Mouse (Mus musculus) myocyte (in vitro differentiated cells): ENCODE measurements around the gene Arhgef40. TPM values are rescaled to one million over a fixed set of nuclear protein-coding genes. Genes with fewer than 3 reads are reported as not detected.
A peak's percentile ranks its signal among the peaks of the same experiment; 100 is the strongest.

ENCODE experiments used
- H3K27me3 ChIP-seq: one replicate; pipeline ENCODE4 v1.6.1; 2011; ENCODE audit not compliant: control insufficient read depth, insufficient read depth, insufficient read length
- H3K36me3 ChIP-seq: one replicate; pipeline ENCODE4 v1.6.1; 2011; ENCODE audit not compliant: control insufficient read depth, insufficient read depth
- H3K4me2 ChIP-seq: one replicate; pipeline ENCODE4 v1.6.1; 2011; ENCODE audit warnings: low read depth, control low read depth
- H3K4me3 ChIP-seq: one replicate; pipeline ENCODE4 v1.5.1; 2011; ENCODE audit warnings: mild to moderate bottlenecking, control low read depth, moderate library complexity
- H3K79me2 ChIP-seq: one replicate; pipeline ENCODE4 v1.6.1; 2011; ENCODE audit not compliant: control insufficient read depth, insufficient read depth
- H3ac ChIP-seq: one replicate; pipeline ENCODE4 v1.6.1; 2011; ENCODE audit not compliant: control insufficient read depth, insufficient read length
- CEBPB ChIP-seq: IDR thresholded peaks from 2 replicates; pipeline ENCODE4 v1.6.1; 2011; ENCODE audit warnings: mild to moderate bottlenecking, moderate library complexity; ENCODE audit not compliant: poor library complexity, insufficient read depth, severe bottlenecking
- E2F4 ChIP-seq: IDR thresholded peaks from one replicate; pipeline ENCODE4 v1.6.1; 2011; ENCODE audit warnings: mild to moderate bottlenecking, control low read depth, moderate library complexity; ENCODE audit not compliant: insufficient read depth
- MAX ChIP-seq: IDR thresholded peaks from one replicate; pipeline ENCODE4 v1.6.1; 2011; ENCODE audit warnings: low read depth, mild to moderate bottlenecking, control low read depth
- MYOD1 ChIP-seq, 3 experiments: IDR thresholded peaks; one replicate each; pipeline ENCODE4 v1.6.1; 2011; ENCODE audit warnings: control low read depth in 2 of 3, low read depth in 2 of 3, mild to moderate bottlenecking in 2 of 3, moderate library complexity in 1 of 3; ENCODE audit not compliant: insufficient read length in 2 of 3, control insufficient read depth in 1 of 3
- MYOG ChIP-seq, 3 experiments: IDR thresholded peaks; one replicate each; pipeline ENCODE4 v1.6.1; 2011; ENCODE audit warnings: control low read depth in 2 of 3, low read depth in 2 of 3, mild to moderate bottlenecking in 2 of 3; ENCODE audit not compliant: insufficient read length in 2 of 3, control insufficient read depth in 1 of 3, insufficient read depth in 1 of 3
- POLR2A ChIP-seq: IDR thresholded peaks from one replicate; pipeline ENCODE4 v1.6.1; 2011; ENCODE audit warnings: low read depth, mild to moderate bottlenecking, control low read depth, moderate library complexity; ENCODE audit not compliant: insufficient read length
- POLR2AphosphoS2 ChIP-seq: IDR thresholded peaks from one replicate; pipeline ENCODE4 v1.6.1; 2011; ENCODE audit warnings: low read depth, control low read depth; ENCODE audit not compliant: insufficient read length
- REST ChIP-seq: IDR thresholded peaks from one replicate; pipeline ENCODE4 v1.6.1; 2011; ENCODE audit warnings: mild to moderate bottlenecking, control low read depth, moderate library complexity; ENCODE audit not compliant: insufficient read depth, insufficient read length
- SRF ChIP-seq: IDR thresholded peaks from one replicate; pipeline ENCODE4 v1.6.1; 2011; ENCODE audit warnings: low read depth; ENCODE audit not compliant: control insufficient read depth, insufficient read length
- TCF12 ChIP-seq: IDR thresholded peaks from one replicate; pipeline ENCODE4 v1.6.1; 2011; ENCODE audit warnings: mild to moderate bottlenecking, control low read depth; ENCODE audit not compliant: poor library complexity, insufficient read depth, severe bottlenecking
- TCF3 ChIP-seq: IDR thresholded peaks from one replicate; pipeline ENCODE4 v1.6.1; 2011; ENCODE audit warnings: low read depth, control low read depth; ENCODE audit not compliant: insufficient read length
- USF1 ChIP-seq: IDR thresholded peaks from one replicate; pipeline ENCODE4 v1.6.1; 2011; ENCODE audit warnings: low read depth, mild to moderate bottlenecking, control low read depth, moderate library complexity
- polyA plus RNA-seq: library from polyadenylated mRNA; unstranded; fragments of >200 nt; fragmentation: generic; extraction: Trizol; gene quantifications from one replicate; pipeline ENCODE4 v1.2.1, GENCODE M21; 2012; ENCODE audit warnings: missing spikeins

Arhgef40 gene
- polyA plus RNA-seq, 1 experiment, result 35.0 TPM

DNA sequence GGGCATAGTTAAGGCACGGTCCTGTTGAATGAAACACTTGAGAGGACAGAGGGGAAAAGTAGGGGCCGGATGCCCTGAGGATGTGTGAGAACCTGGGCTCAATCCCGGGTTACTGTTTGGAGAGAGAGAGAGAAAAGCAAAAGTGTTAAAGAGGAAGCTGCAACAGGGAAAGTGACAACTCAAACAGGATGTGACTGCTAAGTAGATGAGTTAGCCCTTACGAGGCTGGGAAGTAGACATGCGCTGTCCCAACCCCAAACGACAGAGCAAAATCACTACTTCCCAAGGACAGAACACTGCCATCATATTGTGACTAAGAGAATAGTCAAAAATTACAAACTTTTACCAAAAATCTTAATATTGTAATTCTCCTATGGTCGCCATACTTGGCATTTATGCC lies 42.3 kb upstream of the Arhgef40 start:
- Histone ChIP-seq H3K27me3 (no peaks in the 10 kb centered on the region), H3K79me2 (no peaks in the 10 kb centered on the region), H3K4me3 (no peak overlapping the region)

DNA sequence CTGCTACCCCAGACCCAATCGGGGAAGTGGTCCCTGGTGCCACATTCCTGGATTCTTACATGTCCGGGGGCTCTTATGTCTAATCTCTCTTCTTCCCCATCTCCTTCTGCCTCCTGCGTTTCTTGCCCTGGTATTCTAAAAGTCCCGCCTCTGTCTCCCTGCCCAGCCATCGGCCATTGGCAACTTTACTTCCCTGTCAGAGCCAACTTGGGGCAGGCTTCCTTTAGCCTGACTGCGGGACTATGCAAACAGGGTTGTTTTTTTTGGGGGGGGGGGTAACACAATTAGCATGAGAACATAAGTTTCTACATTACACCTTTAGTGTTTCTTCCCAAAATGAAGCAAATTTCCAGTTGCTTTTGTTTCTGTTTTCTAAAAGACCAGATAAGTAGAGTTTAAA lies 41.2 kb upstream of the Arhgef40 start:
- no peak overlapping the region for H3K4me2 ChIP-seq
- TF ChIP-seq SRF (no peak), USF1 (no peak)

More for the DNA sequence above, 42.3 kb upstream of the Arhgef40 start:
- TF ChIP-seq REST, result no peak
- TF ChIP-seq MYOD1 (IDR thresholded peaks at IDR 0.05; ENCODE audit: control insufficient read depth in 1 of 3, insufficient read length in 2 of 3, low read depth in 2 of 3), result no peak
- TF ChIP-seq SRF, result no peak
- TF ChIP-seq USF1, result no peak
- no peak for TF ChIP-seq MYOG (IDR thresholded peaks at IDR 0.05; ENCODE audit: control insufficient read depth in 1 of 3, insufficient read depth in 1 of 3, insufficient read length in 2 of 3, low read depth in 2 of 3)
- no peak for TF ChIP-seq TCF3
- TF ChIP-seq MAX, result no peak
- no peak for TF ChIP-seq E2F4
- TF ChIP-seq POLR2AphosphoS2, result no peak
- TF ChIP-seq POLR2A, result no peak
- TF ChIP-seq CEBPB, result no peak
- TF ChIP-seq TCF12, result no peak
- no peaks in the 10 kb centered on the region for H3K36me3 ChIP-seq
- no peak overlapping the region for H3ac ChIP-seq
- H3K4me2 ChIP-seq, result no peak overlapping the region

DNA sequence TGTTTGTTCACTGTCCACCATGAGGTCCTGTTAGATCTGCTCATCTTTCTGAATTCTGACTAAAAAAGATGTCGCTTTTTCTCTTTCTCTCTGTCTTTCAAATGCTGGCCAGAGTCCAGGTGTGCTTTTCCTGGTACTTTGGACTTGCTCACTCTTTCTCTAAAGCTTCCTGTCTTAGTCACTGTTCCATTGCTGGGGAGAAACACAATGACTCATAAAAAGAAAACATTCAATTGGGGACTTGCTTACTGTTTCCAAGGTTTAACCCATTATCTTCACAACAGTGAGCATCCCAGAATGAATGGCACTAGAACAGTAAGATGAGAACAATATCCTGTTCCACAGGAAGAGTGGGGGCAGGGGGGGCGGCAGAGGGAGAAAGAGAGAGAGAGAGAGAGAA lies 24.2 kb upstream of the Arhgef40 start:
- TF ChIP-seq MYOD1 (IDR thresholded peaks at IDR 0.05; ENCODE audit: control insufficient read depth in 1 of 3, insufficient read length in 2 of 3, low read depth in 2 of 3) (no peak), POLR2AphosphoS2 (no peak), POLR2A (no peak)
- H3ac ChIP-seq, result no peak overlapping the region
- H3K79me2 ChIP-seq, result no peaks in the 10 kb centered on the region

More for the DNA sequence above, 41.2 kb upstream of the Arhgef40 start:
- Histone ChIP-seq H3K27me3 (no peaks in the 10 kb centered on the region), H3K79me2 (no peaks in the 10 kb centered on the region), H3K4me3 (no peak overlapping the region), H3ac (no peak overlapping the region), H3K36me3 (no peaks in the 10 kb centered on the region)

DNA sequence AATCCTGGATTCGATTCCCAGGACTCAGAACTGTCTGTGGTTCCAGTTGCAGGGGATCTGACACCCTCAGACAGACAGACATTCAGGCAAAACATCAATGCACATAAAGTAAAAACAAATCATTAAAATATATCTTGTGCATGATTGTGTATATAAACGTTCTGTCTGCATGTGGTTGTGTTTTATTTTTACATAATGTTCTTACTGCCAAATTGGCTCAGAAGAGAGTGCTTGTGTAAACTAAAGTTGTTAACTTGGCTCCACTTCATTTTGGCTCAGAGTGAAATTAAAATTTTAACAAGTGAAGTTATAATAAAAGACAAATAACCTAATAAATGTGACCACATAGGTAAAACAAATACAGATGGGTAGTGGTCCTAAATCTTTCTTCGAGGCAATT lies 17.1 kb upstream of the Arhgef40 start:
- no peak for TF ChIP-seq USF1
- no peaks in the 10 kb centered on the region for H3K27me3 ChIP-seq
- no peaks in the 10 kb centered on the region for H3K36me3 ChIP-seq
- no peak overlapping the region for H3K4me3 ChIP-seq
- H3K79me2 ChIP-seq, result no peaks in the 10 kb centered on the region
- H3ac ChIP-seq, result no peak overlapping the region
- no peak overlapping the region for H3K4me2 ChIP-seq

More for the DNA sequence above, 24.2 kb upstream of the Arhgef40 start:
- peak overlapping the region; percentile 32 for H3K4me2 ChIP-seq
- H3K27me3 ChIP-seq, result no peaks in the 10 kb centered on the region
- H3K4me3 ChIP-seq, result no peak overlapping the region
- no peaks in the 10 kb centered on the region for H3K36me3 ChIP-seq

DNA sequence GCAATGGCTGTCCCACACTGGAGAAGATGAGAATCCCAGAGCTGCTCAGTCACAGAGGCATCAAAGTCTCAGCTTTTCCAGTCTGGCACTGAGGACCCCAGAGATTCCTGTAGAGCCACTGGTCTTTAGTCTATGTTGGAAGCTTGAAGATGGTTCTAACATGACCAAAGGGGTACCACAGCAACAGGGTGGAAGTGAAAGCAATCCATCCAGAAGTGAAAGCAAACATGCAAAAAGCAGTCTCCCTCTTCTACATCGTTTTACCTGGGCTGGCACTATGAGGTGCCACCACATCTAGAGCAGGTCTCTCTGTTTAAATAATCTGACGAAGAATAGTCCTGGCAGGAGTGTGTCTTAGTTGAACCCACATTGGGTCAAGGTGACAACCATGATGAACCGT lies 5.3 kb upstream of the Arhgef40 start:
- Histone ChIP-seq H3ac (no peak overlapping the region), H3K27me3 (no peaks in the 10 kb centered on the region), H3K4me2 (no peak overlapping the region), H3K79me2 (no peaks in the 10 kb centered on the region), H3K4me3 (no peak overlapping the region), H3K36me3 (no peaks in the 10 kb centered on the region)
- no peak for TF ChIP-seq POLR2A
- TF ChIP-seq TCF12, result no peak
- TF ChIP-seq TCF3, result no peak
- no peak for TF ChIP-seq POLR2AphosphoS2
- TF ChIP-seq CEBPB, result no peak
- no peak for TF ChIP-seq USF1
- no peak for TF ChIP-seq MYOD1 (IDR thresholded peaks at IDR 0.05; ENCODE audit: control insufficient read depth in 1 of 3, insufficient read length in 2 of 3, low read depth in 2 of 3)
- no peak for TF ChIP-seq MYOG (IDR thresholded peaks at IDR 0.05; ENCODE audit: control insufficient read depth in 1 of 3, insufficient read depth in 1 of 3, insufficient read length in 2 of 3, low read depth in 2 of 3)
- TF ChIP-seq MAX, result no peak
- TF ChIP-seq E2F4, result no peak
- no peak for TF ChIP-seq REST
- TF ChIP-seq SRF, result no peak

DNA sequence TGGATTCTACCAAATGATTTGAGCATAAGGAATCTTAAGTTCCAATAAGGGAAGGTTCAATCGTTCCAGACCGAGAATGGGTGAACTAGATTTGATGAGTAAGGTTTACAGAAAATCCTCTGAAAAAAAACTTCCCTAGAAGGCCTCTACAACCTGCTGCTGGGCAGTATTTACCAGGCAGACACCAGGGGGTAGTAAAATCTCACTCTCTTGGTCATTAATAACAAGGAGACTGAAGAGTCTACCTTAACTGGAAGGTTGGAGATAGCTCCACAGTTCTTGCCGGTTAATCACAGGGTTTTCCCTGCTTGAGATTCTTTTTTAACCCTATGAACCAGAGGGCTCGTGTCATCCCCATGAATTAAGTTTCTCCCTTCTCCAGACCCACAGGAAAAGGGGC lies 1.3 kb upstream of the Arhgef40 start:
- Histone ChIP-seq H3ac (no peak overlapping the region), H3K4me2 (no peak overlapping the region), H3K27me3 (no peaks in the 10 kb centered on the region), H3K79me2 (peaks cover 10% of the 10 kb centered on the region), H3K36me3 (no peaks in the 10 kb centered on the region), H3K4me3 (no peak overlapping the region)
- TF ChIP-seq E2F4 (no peak), POLR2A (no peak)
